Mouse (Mus musculus) testis, adult 2 months (tissue): ENCODE measurements at regions not wholly inside any gene's neighbourhood (a gene's known extent, or its start where the extent isn't known, plus 50 kb on each side); places are given as distances from the start of the nearest gene placed in this dataset.

Experiments
- H3K27ac ChIP-seq: fragments of 200-500 bp; 2 replicates; pipeline ENCODE4 v1.5.1; 2012; ENCODE audit warnings: low read depth, low read length; ENCODE audit not compliant: control insufficient read depth, insufficient read depth
- H3K27me3 ChIP-seq: fragments of 200-500 bp; 2 replicates; pipeline ENCODE4 v1.6.1; 2012; ENCODE audit warnings: mild to moderate bottlenecking, low read length, moderate library complexity; ENCODE audit not compliant: control insufficient read depth, insufficient read depth
- H3K36me3 ChIP-seq: fragments of 200-500 bp; 2 replicates; pipeline ENCODE4 v1.6.1; 2012; ENCODE audit warnings: mild to moderate bottlenecking, low read length; ENCODE audit not compliant: control insufficient read depth, insufficient read depth
- H3K4me1 ChIP-seq: fragments of 200-500 bp; 2 replicates; pipeline ENCODE4 v1.6.1; 2012; ENCODE audit warnings: low read length; ENCODE audit not compliant: control insufficient read depth, insufficient read depth
- H3K4me3 ChIP-seq: fragments of 200-500 bp; 2 replicates; pipeline ENCODE4 v1.5.1; 2012; ENCODE audit warnings: low read depth, mild to moderate bottlenecking, low read length, moderate library complexity, mixed read lengths; ENCODE audit not compliant: control insufficient read depth
- CTCF ChIP-seq: fragments of 200-500 bp; IDR thresholded peaks from 2 replicates; pipeline ENCODE4 v1.5.1; 2012; ENCODE audit warnings: low read depth, mild to moderate bottlenecking, inconsistent platforms, low read length, moderate library complexity; ENCODE audit not compliant: control insufficient read depth, insufficient read depth, insufficient replicate concordance
- POLR2A ChIP-seq: fragments of 200-500 bp; IDR thresholded peaks from 2 replicates; pipeline ENCODE4 v1.6.1; 2012; ENCODE audit warnings: low read depth, mild to moderate bottlenecking, inconsistent platforms, low read length, moderate library complexity; ENCODE audit not compliant: control insufficient read depth

GRCm38 (mm10) chr14:71666656-71667055, 825.0 kb downstream of the Gm9195 start:
- TF ChIP-seq CTCF, result no peak
- no peak for TF ChIP-seq POLR2A
- Histone ChIP-seq H3K4me1 (no peaks in the 10 kb centered on the region), H3K4me3 (no peak overlapping the region), H3K36me3 (no peaks in the 10 kb centered on the region), H3K27ac (no peak overlapping the region), H3K27me3 (no peaks in the 10 kb centered on the region)

- H3K4me1 ChIP-seq, result no peaks in the 10 kb centered on the region
- no peaks in the 10 kb centered on the region for H3K36me3 ChIP-seq
- no peaks in the 10 kb centered on the region for H3K27me3 ChIP-seq
- H3K27ac ChIP-seq, result no peak overlapping the region
- no peak for TF ChIP-seq CTCF
- no peak for TF ChIP-seq POLR2A
- H3K4me3 ChIP-seq, result no peak overlapping the region
Measured at GRCm38 (mm10) chr14:71660166-71660565, 831.5 kb downstream of the Gm9195 start.

- TF ChIP-seq CTCF (no peak), POLR2A (no peak)
- no peaks in the 10 kb centered on the region for H3K27me3 ChIP-seq
- no peak overlapping the region for H3K27ac ChIP-seq
- no peaks in the 10 kb centered on the region for H3K36me3 ChIP-seq
- no peaks in the 10 kb centered on the region for H3K4me1 ChIP-seq
- no peak overlapping the region for H3K4me3 ChIP-seq
Measured at GRCm38 (mm10) chr14:71654785-71655627, 836.6 kb downstream of the Gm9195 start.

DNA sequence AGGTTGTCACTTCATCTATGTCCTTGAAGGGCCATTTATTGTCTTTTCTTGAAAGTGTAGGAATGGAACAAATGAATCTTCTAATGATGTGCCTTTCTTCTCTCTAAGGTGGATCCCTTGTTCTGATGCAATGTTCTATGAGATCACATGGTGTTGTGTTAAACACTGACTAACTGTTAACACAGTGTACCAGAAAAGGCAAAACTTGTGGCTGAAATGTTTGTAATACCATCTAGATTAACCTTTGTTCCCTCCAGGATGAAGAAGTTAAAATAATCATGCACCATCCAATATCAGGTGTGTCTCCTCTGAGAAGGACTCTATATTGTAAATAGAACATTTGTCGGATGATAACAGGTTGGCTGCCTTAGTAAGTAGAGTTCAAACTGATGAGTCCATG, 849.1 kb downstream of the Gm9195 start:
- no peak overlapping the region for H3K4me3 ChIP-seq
- H3K4me1 ChIP-seq, result no peaks in the 10 kb centered on the region
- H3K27ac ChIP-seq, result no peak overlapping the region
- no peaks in the 10 kb centered on the region for H3K27me3 ChIP-seq
- no peaks in the 10 kb centered on the region for H3K36me3 ChIP-seq
- TF ChIP-seq CTCF (no peak), POLR2A (no peak)

GRCm38 (mm10) chr14:71639083-71639482, 852.6 kb downstream of the Gm9195 start:
- no peak overlapping the region for H3K27ac ChIP-seq
- no peaks in the 10 kb centered on the region for H3K36me3 ChIP-seq
- no peak overlapping the region for H3K4me3 ChIP-seq
- H3K4me1 ChIP-seq, result no peaks in the 10 kb centered on the region
- TF ChIP-seq CTCF, result no peak
- no peaks in the 10 kb centered on the region for H3K27me3 ChIP-seq

- no peak for TF ChIP-seq CTCF
- TF ChIP-seq POLR2A, result no peak
- H3K4me1 ChIP-seq, result no peaks in the 10 kb centered on the region
- no peaks in the 10 kb centered on the region for H3K36me3 ChIP-seq
- H3K27me3 ChIP-seq, result no peaks in the 10 kb centered on the region
- no peak overlapping the region for H3K27ac ChIP-seq
- no peak overlapping the region for H3K4me3 ChIP-seq
Measured at GRCm38 (mm10) chr14:71635091-71635490, 856.5 kb downstream of the Gm9195 start.

GRCm38 (mm10) chr14:71609698-71610301, 881.8 kb downstream of the Gm9195 start:
- H3K4me3 ChIP-seq, result no peak overlapping the region
- H3K27ac ChIP-seq, result no peak overlapping the region
- TF ChIP-seq CTCF, result no peak
- no peak for TF ChIP-seq POLR2A
- no peaks in the 10 kb centered on the region for H3K4me1 ChIP-seq
- H3K27me3 ChIP-seq, result no peaks in the 10 kb centered on the region
- no peaks in the 10 kb centered on the region for H3K36me3 ChIP-seq
